Mouse (Mus musculus): ENCODE results near the gene Has3.
"Not testable (repeated sequence)": the region's sequence is repeated elsewhere in the genome, so short reads cannot be mapped to it uniquely, and the experiment has no call there.

Gene Has3

DNA sequence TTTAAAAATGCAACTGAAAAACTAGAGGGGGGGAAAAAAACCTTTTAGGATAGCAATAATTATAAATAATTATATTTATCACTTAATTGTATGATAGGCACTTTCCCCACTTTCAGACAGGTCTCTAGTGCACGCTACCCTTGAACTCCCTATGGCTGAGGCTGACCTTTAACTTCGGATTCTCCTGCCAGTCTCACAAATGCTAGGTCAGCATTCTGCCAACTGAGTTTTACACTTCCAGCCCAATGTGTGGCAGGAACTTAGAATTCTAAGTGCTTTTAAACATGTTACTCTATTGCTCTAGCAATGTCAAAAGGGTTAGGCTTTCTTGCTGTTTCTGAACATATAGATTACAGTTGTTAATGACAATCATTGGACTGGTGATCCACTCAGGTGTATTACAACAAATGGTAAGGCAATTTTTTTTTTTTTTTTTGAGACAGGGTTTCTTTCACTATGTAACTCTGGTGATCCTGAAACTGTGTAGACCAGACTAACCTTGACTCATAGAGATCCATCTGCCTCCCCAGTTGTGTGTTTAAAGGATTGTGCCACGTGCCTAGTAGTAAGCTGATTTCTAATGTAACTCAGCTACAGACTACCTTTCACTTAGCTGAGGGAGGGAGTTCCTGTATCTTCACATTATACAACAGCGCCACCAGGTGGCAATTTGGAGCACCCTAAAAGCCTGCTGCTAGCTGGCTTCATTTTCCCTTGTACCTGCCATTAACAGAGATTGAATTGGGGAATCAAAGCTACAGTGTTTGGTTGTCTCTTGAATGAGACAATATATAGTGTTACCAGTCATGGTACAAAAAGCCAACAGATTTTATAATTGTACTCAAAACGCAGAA, 17.5 kb downstream of the Has3 start:
- peak; percentile 65 for DNase-seq

DNA sequence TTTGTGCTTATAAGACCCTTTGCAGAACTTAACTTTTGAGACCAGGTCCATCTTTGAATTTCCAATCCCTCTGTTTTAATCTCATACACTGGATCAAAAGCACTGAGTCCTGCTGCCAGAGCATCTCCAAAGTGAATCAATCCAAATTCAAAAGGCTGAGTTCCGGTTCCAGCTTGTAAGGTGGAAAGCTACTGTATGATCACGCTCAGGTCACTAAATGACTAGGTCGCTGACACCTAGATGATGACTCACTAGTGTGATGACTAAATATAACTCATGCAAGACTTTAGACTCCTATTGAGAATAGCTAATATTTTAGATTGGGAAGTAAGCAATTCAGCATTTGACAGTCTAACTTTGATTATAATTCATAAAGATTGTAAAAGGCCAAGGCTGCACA, 18.8 kb downstream of the Has3 start:
- no peak for DNase-seq

DNA sequence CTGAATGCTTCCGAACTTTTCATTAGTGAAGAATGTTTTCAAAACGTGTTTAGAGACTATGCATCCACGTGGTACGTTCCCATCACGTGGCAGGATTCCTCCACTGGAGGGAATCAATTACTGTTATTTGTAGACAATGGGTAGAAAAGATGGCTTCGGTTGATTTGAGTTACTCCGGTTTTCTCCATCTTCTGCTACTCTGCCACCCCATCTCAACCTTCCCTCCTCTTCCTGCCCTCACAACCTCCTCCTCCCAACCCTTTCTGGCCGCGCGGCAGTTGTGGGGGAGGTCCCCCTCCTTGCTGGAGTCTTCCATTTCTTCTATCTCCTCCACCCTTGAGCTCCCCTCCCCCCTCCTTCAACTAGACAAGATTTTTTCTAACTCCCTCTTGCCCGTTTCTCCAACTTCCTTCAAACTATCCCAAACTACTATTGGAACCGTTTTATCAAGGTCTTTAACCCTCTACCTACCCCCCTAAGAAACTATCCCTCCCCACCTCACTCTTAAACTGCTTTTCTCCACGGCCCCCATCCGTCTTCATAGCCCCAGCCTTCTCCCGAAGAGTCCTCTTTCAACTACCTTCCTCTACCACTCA, 22.3 kb downstream of the Has3 start:
- no peak for DNase-seq

DNA sequence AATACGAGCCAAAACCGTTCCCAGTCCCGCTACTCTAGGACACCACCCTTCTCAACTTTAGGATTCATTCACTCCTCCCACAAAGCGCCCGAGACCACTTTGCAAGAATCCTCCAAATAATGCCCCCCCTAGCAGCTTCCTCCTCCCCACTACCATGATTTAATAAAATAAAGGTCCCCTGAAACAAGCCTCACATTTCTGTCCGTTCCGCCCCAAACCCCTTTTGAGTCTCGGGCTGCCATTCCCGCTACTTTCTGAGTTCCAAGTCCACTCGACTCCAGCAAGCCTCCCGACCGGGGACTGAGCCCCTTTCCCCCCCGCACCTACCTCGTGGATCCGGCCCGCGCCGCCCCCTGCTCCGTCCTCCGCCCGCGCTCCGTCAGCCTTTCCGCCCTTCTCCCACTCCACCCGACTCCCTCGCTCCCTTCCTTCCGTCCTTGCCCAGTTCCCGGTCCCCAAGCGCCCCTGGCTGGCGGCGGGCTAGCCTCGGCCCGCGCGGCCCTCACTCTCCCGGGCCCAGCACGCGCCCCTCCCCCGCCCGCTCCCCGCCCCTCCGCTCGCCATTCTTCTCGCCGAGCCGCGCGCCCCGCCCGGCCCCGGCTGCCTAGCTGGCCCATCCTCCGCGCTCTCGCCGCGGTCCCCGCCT, 22.9 kb downstream of the Has3 start:
- no peak for DNase-seq

DNA sequence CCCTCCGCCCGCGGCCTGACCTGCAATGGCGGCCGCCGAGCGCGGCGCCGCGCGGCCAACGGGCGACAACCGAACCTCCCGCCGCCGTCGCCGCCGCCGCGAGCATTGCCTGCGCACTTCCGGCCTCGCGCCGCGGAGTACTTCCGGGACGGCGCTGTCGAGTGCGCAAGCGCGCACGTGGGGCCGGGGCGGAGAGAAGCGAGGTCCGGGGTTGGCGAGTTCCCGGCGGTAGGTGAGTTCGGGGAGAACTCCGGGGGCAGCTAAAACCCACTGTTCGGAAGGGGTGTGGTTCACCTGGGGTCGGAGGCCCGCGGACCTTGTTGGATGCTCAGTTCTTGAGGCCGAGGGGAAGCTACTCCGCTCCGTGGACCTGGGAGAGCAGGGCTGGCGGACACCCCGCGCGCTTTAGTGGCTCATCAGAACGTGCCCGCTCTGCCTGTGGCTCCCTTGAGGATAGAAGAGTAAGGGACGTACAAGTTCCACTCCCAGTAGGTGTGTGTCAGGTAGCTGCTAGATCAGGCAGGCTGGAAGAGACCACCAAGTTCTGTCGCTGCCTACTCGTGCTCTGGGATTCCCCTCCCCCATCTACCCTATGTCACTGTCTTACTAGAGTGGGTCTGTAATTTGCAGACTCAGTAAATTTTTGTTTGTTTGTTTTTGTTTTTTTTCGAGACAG, 23.6 kb downstream of the Has3 start, which contains the start of gene Utp4:
Gene Utp4 (plus strand): TSS at position 156 of the 676 bp plus-strand sequence.
- DNase-seq = peak; percentile 90

DNA sequence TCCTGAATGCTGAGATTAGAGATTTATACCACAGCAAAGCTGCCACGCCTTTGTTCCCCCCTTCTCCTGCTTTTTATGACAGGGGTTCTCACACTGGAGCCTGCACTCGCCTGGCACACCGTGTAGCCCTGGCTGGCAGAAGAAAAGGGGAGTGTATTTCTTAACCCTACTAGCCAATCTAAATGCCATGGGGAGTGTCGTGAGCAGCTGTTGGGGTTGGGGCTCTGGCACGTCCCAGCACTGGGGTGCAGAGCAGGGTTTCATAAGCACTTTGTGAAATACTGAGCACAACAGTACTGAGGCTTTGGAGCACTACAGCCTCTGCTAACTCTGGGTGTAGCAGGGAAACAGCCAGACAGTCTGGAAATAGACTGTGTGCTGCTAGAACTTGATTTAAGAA, 29.4 kb downstream of the Has3 start:
- no peak for DNase-seq

DNA sequence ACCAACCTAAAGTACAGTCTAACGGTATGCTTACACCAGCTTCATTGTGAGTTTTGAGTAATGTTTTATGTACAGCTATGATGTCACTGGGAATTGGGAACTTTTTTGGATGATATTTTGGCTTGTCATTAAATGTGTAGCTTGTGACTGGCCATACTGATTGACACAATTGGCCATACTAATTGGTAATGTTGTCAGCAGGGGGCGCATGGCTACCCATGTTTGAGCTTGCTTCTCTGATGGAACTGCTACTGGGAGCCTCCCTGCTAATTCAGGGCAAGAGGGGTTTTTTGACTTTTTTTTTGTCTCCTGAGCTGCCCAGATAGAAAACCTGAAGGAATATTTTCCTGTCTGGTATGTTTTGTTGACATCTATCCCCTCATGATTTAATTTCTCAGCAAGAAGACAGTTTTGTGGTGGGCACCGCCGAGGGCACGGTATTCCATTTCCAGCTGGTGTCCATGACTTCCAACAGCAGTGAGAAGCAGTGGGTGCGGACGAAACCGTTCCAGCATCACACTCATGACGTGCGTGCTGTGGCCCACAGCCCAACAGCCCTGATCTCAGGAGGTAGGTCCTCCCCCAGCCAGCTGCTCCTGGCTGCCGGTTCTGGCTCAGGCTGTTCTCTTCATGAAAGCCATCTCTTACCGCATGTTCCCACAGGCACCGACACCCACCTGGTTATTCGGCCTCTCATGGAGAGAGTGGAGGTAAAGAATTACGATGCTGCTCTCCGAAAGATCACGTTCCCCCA, 35.9 kb downstream of the Has3 start:
- DNase-seq = peak; percentile 93

DNA sequence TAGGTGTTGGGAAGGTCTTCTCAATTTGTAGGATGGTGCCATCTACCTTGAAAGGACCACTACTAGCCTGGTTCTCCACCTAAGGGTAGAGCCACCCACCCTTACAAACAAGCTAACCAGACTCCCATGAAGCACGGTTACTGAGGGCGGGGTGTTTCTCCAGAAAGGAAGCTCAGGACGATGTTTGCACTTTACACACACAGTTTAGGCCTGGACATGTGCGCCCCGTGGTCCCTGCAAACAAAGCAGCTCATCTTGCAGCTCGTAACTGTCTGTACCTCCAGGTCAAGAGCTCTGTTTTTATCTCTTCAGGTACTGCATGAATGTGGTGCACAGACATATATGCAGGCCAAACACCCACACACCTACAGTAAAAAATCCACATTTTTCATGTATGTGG, 36.6 kb downstream of the Has3 start:
- no peak for DNase-seq

DNA sequence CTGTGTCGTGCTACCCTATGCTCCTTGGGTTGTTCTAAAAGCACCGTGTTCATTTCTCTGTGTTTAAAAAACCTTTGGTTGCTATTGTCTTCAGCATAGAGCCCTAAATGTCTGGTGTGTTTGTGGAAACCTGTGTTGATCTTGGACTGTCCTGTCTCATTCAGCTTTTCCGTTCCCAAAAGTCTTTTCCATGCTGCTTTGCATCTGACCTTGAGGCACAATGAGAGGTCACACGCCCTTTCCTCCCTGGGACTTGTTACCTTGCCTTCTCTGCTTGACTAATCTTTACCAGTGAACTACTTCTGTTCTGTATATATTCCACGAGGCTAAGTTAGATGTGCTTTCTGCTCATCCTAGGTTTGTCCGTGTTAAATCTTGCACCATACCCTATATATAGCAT, 37.4 kb downstream of the Has3 start:
- no peak for DNase-seq

DNA sequence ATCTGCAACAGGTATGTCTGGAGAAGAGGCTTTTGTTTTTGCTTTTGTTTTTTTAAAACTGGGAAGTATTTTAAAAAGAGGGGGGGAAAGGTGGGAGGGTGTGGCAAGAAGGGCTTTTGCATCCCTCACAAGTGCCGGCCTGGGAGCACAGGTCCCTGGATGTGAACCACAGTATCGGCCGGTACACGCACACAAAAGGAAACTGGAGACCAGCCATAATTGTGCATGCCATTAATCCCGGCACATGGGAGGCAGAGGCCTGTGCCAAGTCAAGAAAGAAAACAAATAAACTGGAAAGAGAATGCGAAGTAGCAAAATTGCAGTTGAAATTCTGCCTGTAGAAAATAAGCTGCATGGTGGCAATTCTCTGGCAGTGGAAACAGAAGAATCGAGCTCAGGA, 38.2 kb downstream of the Has3 start:
- no peak for DNase-seq

DNA sequence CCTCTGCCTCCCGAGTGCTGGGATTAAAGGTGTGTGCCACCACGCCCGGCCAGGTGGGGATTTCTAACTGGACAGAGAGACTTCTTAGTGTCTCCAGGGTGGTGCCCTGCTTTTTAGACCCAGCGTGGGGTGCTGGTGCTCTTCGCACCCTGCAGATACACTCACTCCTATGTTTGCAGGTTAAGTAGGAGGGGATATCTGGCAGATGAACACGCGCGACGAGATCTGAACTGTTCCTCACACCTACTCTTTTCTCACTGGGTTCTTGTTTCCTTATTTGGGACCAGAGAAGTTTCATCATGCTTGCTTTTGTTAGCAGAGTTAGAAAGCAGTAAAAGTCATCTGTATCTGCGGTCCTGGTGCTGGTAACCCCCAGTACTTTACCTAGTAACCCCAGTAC, 43.6 kb downstream of the Has3 start:
- DNase-seq = peak; percentile 70

DNA sequence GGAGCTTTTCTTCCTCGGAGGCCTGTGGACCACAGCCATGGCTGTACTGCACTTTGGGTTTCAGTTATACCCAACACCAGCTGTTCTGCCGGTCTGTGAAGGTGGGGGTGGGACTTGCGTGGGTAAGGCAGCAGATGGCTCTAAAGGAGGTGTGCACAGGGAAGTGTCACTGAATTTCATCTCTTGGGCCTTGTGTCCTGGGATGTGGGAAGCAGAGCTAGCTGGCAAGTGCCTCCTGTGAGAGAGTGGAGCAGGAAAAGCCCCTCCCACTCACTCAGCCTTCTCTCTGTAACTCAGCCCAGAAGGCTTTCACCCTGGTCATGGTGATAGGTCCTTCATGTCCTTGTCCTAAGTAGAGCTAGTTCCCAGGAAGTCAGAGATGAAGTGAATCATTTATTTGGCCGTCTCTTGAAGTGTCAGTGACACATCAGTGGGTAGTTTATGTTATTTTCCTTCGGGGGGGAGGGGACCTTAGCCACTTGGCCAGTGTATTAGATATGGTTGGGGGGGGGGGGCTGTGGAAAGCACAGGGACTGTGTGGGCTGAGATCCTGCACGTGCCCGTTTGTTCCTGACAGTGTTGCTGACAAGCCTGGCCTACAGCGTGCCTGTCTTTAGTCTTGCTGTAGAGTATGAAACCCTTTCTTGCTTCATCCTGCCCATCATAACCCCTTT, 49.8 kb downstream of the Has3 start:
- DNase-seq = peak; percentile 87

DNA sequence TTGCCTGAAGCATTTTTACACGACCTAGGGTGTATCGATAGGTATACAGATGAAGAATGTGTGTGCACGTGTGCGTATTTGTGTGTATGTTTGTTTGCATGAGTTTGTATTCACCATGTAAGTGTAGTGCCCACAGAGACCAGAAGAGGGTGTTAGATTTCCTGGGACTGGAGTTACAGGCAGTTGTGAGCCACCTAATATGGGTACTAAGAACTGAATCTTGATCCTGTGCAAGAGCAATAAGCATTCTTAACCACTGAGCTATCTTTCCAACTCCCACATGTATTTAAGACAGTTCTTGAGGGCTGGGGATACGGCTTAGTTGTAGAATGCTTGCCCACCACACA, 50.3 kb downstream of the Has3 start:
- DNase-seq = no peak

DNA sequence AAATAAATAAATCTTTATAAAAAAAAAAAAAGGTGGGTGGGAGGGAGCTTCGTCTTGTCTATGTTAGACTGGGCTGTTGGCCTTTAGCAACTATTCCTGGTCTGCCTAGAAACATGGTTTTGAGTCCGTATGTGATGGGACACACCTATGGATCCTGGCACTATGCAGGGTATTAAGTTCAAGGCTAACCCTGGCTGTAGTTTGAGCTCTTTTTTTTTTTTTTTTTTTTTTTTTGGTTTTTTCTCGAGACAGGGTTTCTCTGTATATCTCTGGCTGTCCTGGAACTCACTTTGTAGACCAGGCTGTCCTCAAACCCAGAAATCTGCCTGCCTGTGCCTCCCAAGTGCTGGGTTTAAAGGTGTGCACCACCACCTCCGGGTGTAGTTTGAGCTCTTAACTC, 54.0 kb downstream of the Has3 start:
- DNase-seq = no peak

DNA sequence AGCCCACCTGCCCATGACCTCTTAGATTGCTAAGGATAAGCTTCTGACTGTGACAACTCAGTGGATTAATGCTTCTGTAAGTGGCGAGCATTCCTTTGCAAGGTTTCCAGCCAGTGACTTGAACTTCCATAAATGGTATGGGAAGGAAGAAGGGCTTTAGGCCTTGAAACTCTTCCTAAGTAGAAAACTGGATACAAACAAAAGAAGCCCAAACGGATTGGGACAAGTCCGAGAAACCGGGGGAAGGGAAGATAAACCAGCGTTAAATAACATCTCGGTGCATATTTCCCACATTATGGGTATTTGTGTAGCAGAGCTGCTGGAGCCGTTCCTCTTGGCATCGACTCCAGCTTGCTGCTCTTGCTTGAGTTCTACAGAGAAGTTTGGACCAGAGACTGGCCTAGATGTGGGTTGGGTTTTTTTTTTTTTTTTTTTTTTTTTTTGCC, 54.9 kb downstream of the Has3 start:
- DNase-seq = peak; percentile 76

DNA sequence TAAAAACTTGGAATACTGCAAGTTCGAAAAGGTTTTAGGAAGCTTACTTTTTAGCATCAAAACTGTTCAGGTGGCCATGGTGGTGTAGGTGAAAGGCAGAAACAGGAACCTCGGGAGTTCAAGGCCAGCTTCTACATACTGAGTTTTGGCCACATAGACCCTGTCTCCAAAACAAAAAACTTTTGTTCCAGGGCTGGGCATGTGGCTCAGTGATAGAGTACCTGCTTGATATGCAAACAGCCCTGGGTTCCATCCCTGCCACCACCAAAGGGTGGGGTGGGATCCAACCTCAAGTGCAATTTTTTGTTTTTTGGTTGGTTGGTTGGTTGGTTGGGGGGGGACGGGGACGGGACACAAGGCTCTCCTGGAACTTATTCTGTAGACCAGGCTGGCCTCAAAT, 55.4 kb downstream of the Has3 start:
- no peak for DNase-seq

DNA sequence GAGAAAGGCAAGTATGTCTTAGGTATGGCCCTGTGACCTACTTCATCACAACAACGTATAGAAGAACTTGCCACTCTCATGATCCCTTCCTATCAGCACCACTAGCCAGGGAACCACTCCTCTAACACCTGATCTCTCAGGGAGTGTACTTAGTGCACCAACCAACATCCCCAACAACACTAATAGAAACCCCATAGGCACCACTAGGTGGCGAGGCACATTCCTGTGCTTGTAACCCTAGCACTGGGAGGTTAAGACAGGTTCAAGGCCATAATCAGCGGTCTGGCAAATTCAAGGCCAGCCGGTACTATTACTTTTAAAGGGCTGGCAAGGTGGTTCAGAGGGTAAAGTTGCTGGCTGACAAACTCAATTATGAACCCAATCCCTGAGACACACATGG, 57.2 kb downstream of the Has3 start:
- DNase-seq = no peak

DNA sequence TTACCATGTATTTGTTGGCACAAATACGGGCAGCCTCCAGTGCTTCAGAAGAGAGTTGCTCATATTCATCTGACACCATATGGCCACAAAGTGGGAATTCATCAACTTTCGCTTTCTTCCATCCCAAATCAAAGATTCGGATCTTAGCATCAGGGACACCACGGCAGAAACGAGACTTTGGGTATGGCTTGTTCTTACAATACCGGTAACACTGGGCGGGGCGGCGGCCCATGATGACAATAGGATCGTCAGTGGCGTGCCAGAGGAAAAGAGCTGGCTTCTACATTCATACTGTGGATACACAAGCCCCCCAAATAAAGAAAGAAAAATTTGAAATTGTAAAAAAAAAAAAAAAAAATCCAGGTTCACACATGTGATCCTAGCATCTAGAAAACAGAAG, 58.1 kb downstream of the Has3 start:
- DNase-seq = not testable (repeated sequence)

DNA sequence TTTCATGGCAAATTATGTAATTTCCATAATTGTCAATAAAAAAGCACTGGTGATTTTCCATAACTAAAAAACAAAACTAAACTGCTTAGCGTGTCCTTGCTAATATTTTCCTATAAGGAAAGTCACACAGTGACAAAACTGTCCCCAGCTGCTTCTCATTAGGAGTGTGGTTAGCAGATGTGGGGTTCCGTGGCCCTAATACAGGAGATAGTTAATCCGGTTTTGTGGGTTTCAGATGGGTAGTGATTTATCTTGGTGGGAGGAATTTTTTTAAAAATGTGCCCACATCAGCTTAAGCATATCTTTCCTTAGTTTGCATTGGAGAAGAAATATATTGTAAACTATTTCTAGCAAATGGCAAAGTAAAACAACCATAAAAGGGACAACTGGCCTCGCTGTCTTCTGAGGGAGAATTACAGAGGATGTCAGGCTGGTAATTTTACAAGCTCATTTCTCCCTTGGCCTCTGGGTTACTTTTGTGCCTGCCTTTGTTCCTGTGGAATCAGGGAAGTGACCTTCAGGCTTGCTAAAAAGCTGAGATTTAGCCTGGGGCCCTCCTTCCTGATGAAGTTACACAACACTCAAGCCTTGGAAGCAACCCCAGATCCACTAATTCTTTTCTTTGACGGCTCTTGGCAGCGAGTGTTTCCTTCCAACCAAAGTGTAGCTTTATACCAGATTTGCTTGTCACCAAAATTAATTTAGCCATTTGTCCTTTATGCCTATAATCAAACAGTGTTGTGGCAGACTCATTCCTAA, 59.3 kb downstream of the Has3 start:
- no peak for DNase-seq

DNA sequence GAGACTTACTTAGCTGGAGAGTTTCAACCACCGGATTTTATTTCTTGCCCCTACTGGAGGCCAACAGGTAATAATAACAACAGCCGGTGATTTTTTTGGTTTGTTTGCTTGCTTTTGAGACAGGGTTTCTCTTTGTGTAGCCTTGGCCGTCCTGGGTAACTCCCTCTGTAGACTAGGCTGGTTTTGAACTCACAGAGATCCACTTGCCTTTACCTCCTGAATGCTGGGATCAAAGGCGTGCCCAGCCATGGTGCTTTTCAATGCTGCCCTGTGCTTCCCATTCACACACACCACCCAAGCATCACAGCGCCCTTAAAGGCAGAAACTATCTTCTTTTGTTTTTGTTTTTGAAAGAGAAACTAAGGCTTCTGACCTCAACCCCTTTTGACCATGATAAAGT, 59.9 kb downstream of the Has3 start:
- no peak for DNase-seq

DNA sequence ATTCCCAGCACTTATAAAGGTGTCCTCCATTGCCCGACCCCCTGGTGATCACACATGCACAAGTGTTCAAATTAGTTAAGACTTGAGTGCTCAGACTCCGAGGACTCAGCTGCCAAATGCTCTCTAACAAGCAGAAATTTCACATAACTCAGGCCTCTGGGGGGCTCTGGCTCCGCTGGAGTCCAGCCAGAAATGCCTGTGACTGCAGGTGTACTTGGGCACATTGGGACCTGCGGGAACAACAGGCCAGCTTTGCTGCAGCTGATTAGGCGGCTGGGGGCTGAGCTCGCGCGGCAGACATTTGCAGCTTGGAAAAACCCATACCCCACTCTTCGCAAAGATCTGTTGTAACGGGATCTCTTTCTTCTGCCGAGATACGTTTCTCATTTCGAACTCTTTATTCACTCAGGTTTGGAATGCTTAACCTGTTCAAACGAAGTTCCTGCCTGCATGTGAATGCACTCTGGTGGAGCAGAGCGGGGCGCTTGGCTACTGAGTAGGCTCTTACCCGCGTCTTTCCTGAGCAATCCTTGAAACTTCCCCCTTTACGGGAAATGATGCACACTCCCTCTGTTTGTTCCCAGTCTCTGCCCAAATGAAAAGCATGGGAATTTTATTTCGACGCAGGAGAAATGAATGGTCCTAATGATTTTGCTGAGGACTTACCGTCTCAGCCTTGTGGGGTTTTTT, 62.5 kb downstream of the Has3 start:
- no peak for DNase-seq

Measured in right cerebral cortex, adult 18-20 months (tissue).